Mouse (Mus musculus) left cerebral cortex, adult 11 months (tissue): ENCODE data around the gene Arhgap27.

Experiments used
- DNase-seq: peaks from one replicate; pipeline ENCODE4 v3.0.0; 2022; ENCODE audit warnings: low spot score

Gene Arhgap27

GRCm38 (mm10) chr11:103356032-103356571, 7.4 kb downstream of the Arhgap27 start:
- no peak for DNase-seq

GRCm38 (mm10) chr11:103355251-103355650, 8.2 kb downstream of the Arhgap27 start:
- DNase-seq = no peak

GRCm38 (mm10) chr11:103354033-103354432, 9.5 kb downstream of the Arhgap27 start:
- no peak for DNase-seq

- DNase-seq = no peak
These were observed 11.2 kb downstream of the Arhgap27 start for GRCm38 (mm10) chr11:103352239-103352814.

GRCm38 (mm10) chr11:103350711-103351315, 12.7 kb downstream of the Arhgap27 start:
- DNase-seq = no peak

GRCm38 (mm10) chr11:103349699-103350098, 13.8 kb downstream of the Arhgap27 start:
- no peak for DNase-seq

- no peak for DNase-seq
These were observed 16.8 kb downstream of the Arhgap27 start for GRCm38 (mm10) chr11:103346657-103347056.

- DNase-seq = no peak
These were observed 17.3 kb downstream of the Arhgap27 start for GRCm38 (mm10) chr11:103346236-103346635.

GRCm38 (mm10) chr11:103345408-103346091, 17.9 kb downstream of the Arhgap27 start:
- no peak for DNase-seq

- no peak for DNase-seq
These were observed 18.8 kb downstream of the Arhgap27 start for GRCm38 (mm10) chr11:103344494-103345332.

GRCm38 (mm10) chr11:103343881-103344280, 19.6 kb downstream of the Arhgap27 start:
- no peak for DNase-seq

GRCm38 (mm10) chr11:103343063-103343462, 20.4 kb downstream of the Arhgap27 start:
- no peak for DNase-seq

GRCm38 (mm10) chr11:103340677-103341076, 22.8 kb downstream of the Arhgap27 start:
- DNase-seq = no peak

- no peak for DNase-seq
These were observed 23.4 kb downstream of the Arhgap27 start for GRCm38 (mm10) chr11:103340130-103340529.

- DNase-seq = no peak
These were observed 23.9 kb downstream of the Arhgap27 start for GRCm38 (mm10) chr11:103339414-103340119.

GRCm38 (mm10) chr11:103338671-103339070, 24.8 kb downstream of the Arhgap27 start:
- DNase-seq = no peak

- no peak for DNase-seq
These were observed 25.4 kb downstream of the Arhgap27 start for GRCm38 (mm10) chr11:103338119-103338518.

GRCm38 (mm10) chr11:103337180-103337579, 26.3 kb downstream of the Arhgap27 start:
- DNase-seq = no peak

- DNase-seq = no peak
These were observed 27.9 kb downstream of the Arhgap27 start for GRCm38 (mm10) chr11:103335561-103335960.

GRCm38 (mm10) chr11:103334925-103335324, 28.6 kb downstream of the Arhgap27 start:
- no peak for DNase-seq

- no peak for DNase-seq
These were observed 29.6 kb downstream of the Arhgap27 start for GRCm38 (mm10) chr11:103333719-103334398.
